Mouse (Mus musculus) myocyte (in vitro differentiated cells): ENCODE results near the gene Fars2.

Experiments
- CEBPB ChIP-seq: IDR thresholded peaks from 2 replicates; pipeline ENCODE4 v1.6.1; 2011; ENCODE audit warnings: mild to moderate bottlenecking, moderate library complexity; ENCODE audit not compliant: poor library complexity, insufficient read depth, severe bottlenecking
- E2F4 ChIP-seq: IDR thresholded peaks from one replicate; pipeline ENCODE4 v1.6.1; 2011; ENCODE audit warnings: mild to moderate bottlenecking, control low read depth, moderate library complexity; ENCODE audit not compliant: insufficient read depth
- MAX ChIP-seq: IDR thresholded peaks from one replicate; pipeline ENCODE4 v1.6.1; 2011; ENCODE audit warnings: low read depth, mild to moderate bottlenecking, control low read depth
- MYOD1 ChIP-seq, 3 experiments: IDR thresholded peaks; one replicate each; pipeline ENCODE4 v1.6.1; 2011; ENCODE audit warnings: control low read depth in 2 of 3, low read depth in 2 of 3, mild to moderate bottlenecking in 2 of 3, moderate library complexity in 1 of 3; ENCODE audit not compliant: insufficient read length in 2 of 3, control insufficient read depth in 1 of 3
- MYOG ChIP-seq, 3 experiments: IDR thresholded peaks; one replicate each; pipeline ENCODE4 v1.6.1; 2011; ENCODE audit warnings: control low read depth in 2 of 3, low read depth in 2 of 3, mild to moderate bottlenecking in 2 of 3; ENCODE audit not compliant: insufficient read length in 2 of 3, control insufficient read depth in 1 of 3, insufficient read depth in 1 of 3
- POLR2A ChIP-seq: IDR thresholded peaks from one replicate; pipeline ENCODE4 v1.6.1; 2011; ENCODE audit warnings: low read depth, mild to moderate bottlenecking, control low read depth, moderate library complexity; ENCODE audit not compliant: insufficient read length
- POLR2AphosphoS2 ChIP-seq: IDR thresholded peaks from one replicate; pipeline ENCODE4 v1.6.1; 2011; ENCODE audit warnings: low read depth, control low read depth; ENCODE audit not compliant: insufficient read length
- REST ChIP-seq: IDR thresholded peaks from one replicate; pipeline ENCODE4 v1.6.1; 2011; ENCODE audit warnings: mild to moderate bottlenecking, control low read depth, moderate library complexity; ENCODE audit not compliant: insufficient read depth, insufficient read length
- SRF ChIP-seq: IDR thresholded peaks from one replicate; pipeline ENCODE4 v1.6.1; 2011; ENCODE audit warnings: low read depth; ENCODE audit not compliant: control insufficient read depth, insufficient read length
- TCF12 ChIP-seq: IDR thresholded peaks from one replicate; pipeline ENCODE4 v1.6.1; 2011; ENCODE audit warnings: mild to moderate bottlenecking, control low read depth; ENCODE audit not compliant: poor library complexity, insufficient read depth, severe bottlenecking
- TCF3 ChIP-seq: IDR thresholded peaks from one replicate; pipeline ENCODE4 v1.6.1; 2011; ENCODE audit warnings: low read depth, control low read depth; ENCODE audit not compliant: insufficient read length
- USF1 ChIP-seq: IDR thresholded peaks from one replicate; pipeline ENCODE4 v1.6.1; 2011; ENCODE audit warnings: low read depth, mild to moderate bottlenecking, control low read depth, moderate library complexity

DNA sequence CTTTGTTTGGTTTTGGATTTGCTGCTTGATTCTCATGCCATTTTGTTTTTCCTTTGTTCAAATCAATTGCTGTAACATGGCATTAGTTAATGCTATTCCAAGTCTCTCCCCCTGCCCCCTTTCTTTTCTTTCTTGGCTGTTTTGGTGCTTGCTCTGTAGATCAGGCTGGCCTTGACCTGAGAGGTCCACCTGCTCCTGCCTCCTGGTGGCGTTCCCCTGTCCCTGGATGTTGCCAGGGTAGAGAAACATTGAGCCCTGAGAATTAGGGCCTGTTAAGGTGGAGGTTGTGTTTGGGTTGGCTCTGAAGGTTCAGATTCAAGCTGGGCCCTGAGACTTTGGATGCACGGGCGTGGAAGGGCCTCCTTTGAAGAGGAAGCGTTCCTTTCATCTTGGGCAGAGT lies 2.5 kb downstream of the Fars2 start:
- TF ChIP-seq TCF12: no peak
- no peak for TF ChIP-seq MYOG (IDR thresholded peaks at IDR 0.05; ENCODE audit: control insufficient read depth in 1 of 3, insufficient read depth in 1 of 3, insufficient read length in 2 of 3, low read depth in 2 of 3)
- TF ChIP-seq POLR2A: no peak
- no peak for TF ChIP-seq USF1
- TF ChIP-seq POLR2AphosphoS2: no peak
- TF ChIP-seq SRF: no peak
- no peak for TF ChIP-seq REST
- no peak for TF ChIP-seq MYOD1 (IDR thresholded peaks at IDR 0.05; ENCODE audit: control insufficient read depth in 1 of 3, insufficient read length in 2 of 3, low read depth in 2 of 3)
- TF ChIP-seq MAX: no peak
- TF ChIP-seq CEBPB: no peak
- TF ChIP-seq E2F4: no peak
- TF ChIP-seq TCF3: no peak
